Mouse (Mus musculus): ENCODE data around the gene Homer1.

The Homer1 gene

GRCm38 (mm10) chr13:93299316-93299715 lies at the start of gene Homer1:
TSS of gene Homer1 (plus strand) at chr13:93299635.
- peak in 1 of 2 experiments; percentile 43 for DNase-seq (ENCODE audit: low spot score in 2 of 2)

GRCm38 (mm10) chr13:93251732-93252131 lies 47.7 kb upstream of the Homer1 start:
- no peak for DNase-seq (ENCODE audit: low spot score in 2 of 2)

GRCm38 (mm10) chr13:93252175-93252574 lies 47.3 kb upstream of the Homer1 start:
- DNase-seq (ENCODE audit: low spot score in 2 of 2): no peak

- DNase-seq (ENCODE audit: low spot score in 2 of 2): no peak
These were observed 46.5 kb upstream of the Homer1 start for GRCm38 (mm10) chr13:93252941-93253340.

GRCm38 (mm10) chr13:93267151-93267550 lies 32.3 kb upstream of the Homer1 start:
- DNase-seq (ENCODE audit: low spot score in 2 of 2): peak in 1 of 2 experiments; percentile 34

- DNase-seq (ENCODE audit: low spot score in 2 of 2): peak in 1 of 2 experiments; percentile 28
These were observed 1.1 kb downstream of the Homer1 start for GRCm38 (mm10) chr13:93300581-93300980.

GRCm38 (mm10) chr13:93301060-93301459 lies 1.6 kb downstream of the Homer1 start:
- DNase-seq (ENCODE audit: low spot score in 2 of 2): no peak

- no peak for DNase-seq (ENCODE audit: low spot score in 2 of 2)
These were observed 3.6 kb downstream of the Homer1 start for GRCm38 (mm10) chr13:93302846-93303562.

- DNase-seq (ENCODE audit: low spot score in 2 of 2): peak; percentile 95 to 98
These were observed 4.3 kb downstream of the Homer1 start for GRCm38 (mm10) chr13:93303563-93304250.

- no peak for DNase-seq (ENCODE audit: low spot score in 2 of 2)
These were observed 5.0 kb downstream of the Homer1 start for GRCm38 (mm10) chr13:93304251-93305001.

- no peak for DNase-seq (ENCODE audit: low spot score in 2 of 2)
These were observed 5.7 kb downstream of the Homer1 start for GRCm38 (mm10) chr13:93305149-93305548.

- DNase-seq (ENCODE audit: low spot score in 2 of 2): no peak
These were observed 6.2 kb downstream of the Homer1 start for GRCm38 (mm10) chr13:93305636-93306035.

- no peak for DNase-seq (ENCODE audit: low spot score in 2 of 2)
These were observed 7.1 kb downstream of the Homer1 start for GRCm38 (mm10) chr13:93306545-93306944.

- no peak for DNase-seq (ENCODE audit: low spot score in 2 of 2)
These were observed 8.3 kb downstream of the Homer1 start for GRCm38 (mm10) chr13:93307700-93308099.

GRCm38 (mm10) chr13:93309295-93309694 lies 9.9 kb downstream of the Homer1 start:
- DNase-seq (ENCODE audit: low spot score in 2 of 2): no peak

GRCm38 (mm10) chr13:93312518-93312917 lies 13.1 kb downstream of the Homer1 start:
- no peak for DNase-seq (ENCODE audit: low spot score in 2 of 2)

GRCm38 (mm10) chr13:93314322-93314721 lies 14.9 kb downstream of the Homer1 start:
- DNase-seq (ENCODE audit: low spot score in 2 of 2): no peak

- no peak for DNase-seq (ENCODE audit: low spot score in 2 of 2)
These were observed 20.7 kb downstream of the Homer1 start for GRCm38 (mm10) chr13:93320089-93320488.

GRCm38 (mm10) chr13:93326326-93326725 lies 26.9 kb downstream of the Homer1 start:
- no peak for DNase-seq (ENCODE audit: low spot score in 2 of 2)

- DNase-seq (ENCODE audit: low spot score in 2 of 2): no peak
These were observed 32.3 kb downstream of the Homer1 start for GRCm38 (mm10) chr13:93331721-93332120.

GRCm38 (mm10) chr13:93332491-93332890 lies 33.1 kb downstream of the Homer1 start:
- DNase-seq (ENCODE audit: low spot score in 2 of 2): no peak

- DNase-seq (ENCODE audit: low spot score in 2 of 2): no peak
These were observed 35.9 kb downstream of the Homer1 start for GRCm38 (mm10) chr13:93335337-93335736.

All from left cerebral cortex, adult 9 months (tissue).